10 mouse cellular contexts compared by ENCODE assay signal in the genomic region with DNA sequence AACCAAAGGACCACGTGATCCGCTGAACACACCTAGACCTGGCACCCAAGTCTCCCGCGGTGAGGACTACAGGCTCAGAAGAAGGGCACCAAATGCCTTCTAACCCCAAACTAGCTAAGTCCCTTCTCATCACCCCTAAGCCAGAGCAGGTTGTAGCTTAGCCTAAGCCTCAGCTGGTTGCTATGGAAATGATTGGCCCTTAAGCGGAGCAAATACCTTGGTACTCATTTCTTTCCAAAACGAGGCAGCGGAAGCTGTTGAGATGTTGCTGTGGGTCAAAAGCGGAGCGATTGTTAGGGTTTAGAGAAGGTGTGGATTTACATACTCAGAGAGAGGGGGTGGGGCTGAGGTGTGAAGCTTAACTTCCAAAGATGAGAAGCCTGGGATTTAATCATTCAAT.
DNase-seq lines count a peak whose midpoint lies in the region; ATAC-seq and TF ChIP-seq lines count a peak whose summit lies in the region.
"Had no signal": no experiment of that assay in that cellular context is flagged by ENCODE, and none has a peak within 500 bp of the region (broad histone marks: within the 10 kb centered on the region; RNA-seq: fewer than 3 reads in every experiment).

No protein-coding gene starts in this region.

- H3K4me1 ChIP-seq in kidney, embryonic 16.5 days (ENCODE audit: insufficient read depth, low read length): no peaks in the 10 kb centered on the region; the same call in 1 of the 2 replicates
- 0 out of 2 replicates have a peak, but pooled peaks cover 2% of the 10 kb centered on the region for H3K4me1 ChIP-seq in forebrain, embryonic 11.5 days (replicated peaks; ENCODE audit: control insufficient read depth, insufficient read depth, low read length)
- peaks cover 15% of the 10 kb centered on the region for H3K4me1 ChIP-seq in midbrain, embryonic 13.5 days (replicated peaks)
- H3K4me1 ChIP-seq in heart, adult 2 months (ENCODE audit: control insufficient read depth, insufficient read depth, low read length): no peaks in the 10 kb centered on the region

- intact Hi-C loops in heart, adult 2 months (cut with DNase I): no loop called here

- 0 out of 2 replicates have a peak overlapping the region, but pooled peaks have one; percentile 15 for H3K4me2 ChIP-seq in kidney, embryonic 16.5 days (replicated peaks; ENCODE audit: low read depth, low read length)
- H3K4me2 ChIP-seq in forebrain, embryonic 11.5 days (ENCODE audit: low read depth, low read length, severe bottlenecking): 0 out of 2 replicates have a peak overlapping the region, but pooled peaks have one; percentile 5
- H3K4me2 ChIP-seq in midbrain, embryonic 13.5 days (replicated peaks): 0 out of 2 replicates have a peak overlapping the region, but pooled peaks have one; percentile 12
- H3K4me2 ChIP-seq: midbrain, embryonic 12.5 days had no signal

- no peak for DNase-seq in kidney, postnatal 36 days
- peak; percentile 54 for DNase-seq in ZHBTc4 (ENCODE audit: low read depth, low spot score)
- DNase-seq in forebrain, embryonic 11.5 days (ENCODE audit: low spot score): no peak
- no peak for DNase-seq in natural killer cell, adult 2 months (ENCODE audit: low spot score in 2 of 2)
- DNase-seq in heart, adult 2 months: no peak
- no peak for DNase-seq in right cerebral cortex, postnatal 4 days
- DNase-seq: heart, adult 18-20 months had no signal

- H3K9ac ChIP-seq in kidney, embryonic 16.5 days (replicated peaks; ENCODE audit: low read length): no peak overlapping the region
- no peak overlapping the region for H3K9ac ChIP-seq in forebrain, embryonic 11.5 days (ENCODE audit: low read length)
- no peak overlapping the region for H3K9ac ChIP-seq in midbrain, embryonic 13.5 days (replicated peaks)
- no peak overlapping the region for H3K9ac ChIP-seq in heart, adult 2 months (ENCODE audit: low read depth, low read length)
- H3K9ac ChIP-seq: midbrain, embryonic 12.5 days had no signal

- no peak for TF ChIP-seq EP300 in heart, adult 2 months (IDR thresholded peaks at IDR 0.05; ENCODE audit: insufficient read depth, low read depth, low read length)

- no peaks in the 10 kb centered on the region for H3K79me2 ChIP-seq in heart, adult 2 months (replicated peaks; ENCODE audit: control insufficient read depth, insufficient read depth, low read length)

- ATAC-seq in kidney, embryonic 16.5 days (ENCODE audit: low FRiP score, low TSS enrichment): no peak
- no peak for ATAC-seq in forebrain, embryonic 11.5 days (replicated peaks; ENCODE audit: low FRiP score)
- peak; percentile 56; the same call in 1 of the 2 replicates for ATAC-seq in midbrain, embryonic 13.5 days

- no peak for TF ChIP-seq CTCF in heart, adult 2 months (IDR thresholded peaks at IDR 0.05)

- no peak overlapping the region for H3K27ac ChIP-seq in kidney, embryonic 16.5 days (ENCODE audit: low read length)
- H3K27ac ChIP-seq in forebrain, embryonic 11.5 days (ENCODE audit: low read depth, low read length): no peak overlapping the region
- no peak overlapping the region for H3K27ac ChIP-seq in midbrain, embryonic 13.5 days
- no peak overlapping the region for H3K27ac ChIP-seq in heart, adult 2 months
- H3K27ac ChIP-seq: midbrain, embryonic 12.5 days had no signal

- H3K4me3 ChIP-seq in kidney, embryonic 16.5 days (ENCODE audit: low read length): no peak overlapping the region
- H3K4me3 ChIP-seq in forebrain, embryonic 11.5 days (ENCODE audit: low read depth, low read length): no peak overlapping the region
- H3K4me3 ChIP-seq in midbrain, embryonic 13.5 days (replicated peaks): no peak overlapping the region
- H3K4me3 ChIP-seq in heart, adult 2 months: no peak overlapping the region
- H3K4me3 ChIP-seq: midbrain, embryonic 12.5 days had no signal

- WGBS in kidney, embryonic 16.5 days: 3% methylated on average over 9 of the region's 9 CpGs
- WGBS in forebrain, embryonic 11.5 days: 5% methylated on average over 9 of the region's 9 CpGs
- 2% methylated on average over 9 of the region's 9 CpGs for WGBS in midbrain, embryonic 13.5 days
- WGBS in heart, adult 2 months: 4% methylated on average over 9 of the region's 9 CpGs

- H3K36me3 ChIP-seq in kidney, embryonic 16.5 days (ENCODE audit: insufficient read depth, low read length): no peaks in the 10 kb centered on the region
- no peaks in the 10 kb centered on the region for H3K36me3 ChIP-seq in forebrain, embryonic 11.5 days (ENCODE audit: control insufficient read depth, insufficient read depth, low read length)
- H3K36me3 ChIP-seq in midbrain, embryonic 13.5 days: no peaks in the 10 kb centered on the region
- H3K36me3 ChIP-seq in heart, adult 2 months (ENCODE audit: control insufficient read depth, insufficient read depth, low read length): no peaks in the 10 kb centered on the region
- H3K36me3 ChIP-seq: midbrain, embryonic 12.5 days had no signal

- H3K9me3 ChIP-seq in kidney, embryonic 16.5 days (ENCODE audit: low read length): peaks cover 3% of the 10 kb centered on the region; the same call in 1 of the 2 replicates
- H3K9me3 ChIP-seq in forebrain, embryonic 11.5 days (ENCODE audit: control insufficient read depth, low read length): no peaks in the 10 kb centered on the region
- H3K9me3 ChIP-seq in midbrain, embryonic 13.5 days: no peaks in the 10 kb centered on the region
- H3K9me3 ChIP-seq: midbrain, embryonic 12.5 days had no signal

- peaks cover 6% of the 10 kb centered on the region; the same call in 1 of the 2 replicates for H3K27me3 ChIP-seq in kidney, embryonic 16.5 days (ENCODE audit: insufficient read depth, low read length)
- H3K27me3 ChIP-seq in forebrain, embryonic 11.5 days (ENCODE audit: control insufficient read depth, insufficient read depth, low read length): peaks cover 2% of the 10 kb centered on the region; the same call in 1 of the 2 replicates
- 0 out of 2 replicates have a peak, but pooled peaks cover 5% of the 10 kb centered on the region for H3K27me3 ChIP-seq in midbrain, embryonic 13.5 days
- H3K27me3 ChIP-seq in heart, adult 2 months (ENCODE audit: control insufficient read depth, insufficient read depth, low read length): no peaks in the 10 kb centered on the region

- no peak for TF ChIP-seq POLR2A in heart, adult 2 months (IDR thresholded peaks at IDR 0.05; ENCODE audit: insufficient read depth, low read depth, low read length)
